Mouse (Mus musculus): ENCODE results near the gene Nap1l1.
"Not testable (repeated sequence)": the region's sequence is repeated elsewhere in the genome, so short reads cannot be mapped to it uniquely, and the experiment has no call there.

Gene Nap1l1

DNA sequence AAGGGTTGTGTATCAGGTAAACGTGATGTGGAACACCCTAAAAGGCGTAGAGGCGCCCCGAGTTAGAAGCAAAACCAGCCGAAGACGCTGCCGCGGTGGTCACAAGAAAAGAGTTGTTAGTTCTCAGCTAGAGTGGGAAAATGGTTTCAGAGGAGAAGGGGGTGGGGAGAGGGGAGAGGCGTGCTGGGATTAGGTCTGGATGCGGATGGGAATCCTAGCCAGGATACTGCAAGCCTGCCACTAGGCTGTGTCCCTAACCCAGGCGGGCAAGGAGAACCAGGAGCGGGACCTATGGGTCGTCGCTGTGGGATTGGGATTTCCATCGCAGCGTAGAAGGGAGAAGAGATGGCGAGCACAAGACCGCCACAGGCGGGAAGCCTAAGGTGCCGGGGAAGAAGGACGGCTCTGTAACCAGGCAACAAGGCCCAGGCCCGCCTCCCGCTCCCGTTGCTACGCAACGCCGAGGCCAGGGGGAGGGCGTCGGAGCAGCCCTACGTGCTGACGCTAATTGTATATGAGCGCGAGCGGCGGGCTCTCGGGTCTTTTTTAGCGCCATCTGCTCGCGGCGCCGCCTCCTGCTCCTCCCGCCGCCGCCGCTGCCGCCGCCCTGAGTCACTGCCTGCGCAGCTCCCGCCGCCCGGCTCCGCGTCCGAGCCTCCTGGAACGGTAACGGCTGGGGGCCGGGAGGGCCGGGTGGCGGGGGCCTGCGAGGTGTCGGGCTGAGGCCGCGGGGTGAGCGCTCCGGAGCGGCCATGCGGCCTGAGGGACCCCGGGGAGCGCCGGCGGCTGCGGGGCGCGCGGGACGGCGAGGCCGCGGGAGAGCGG lies at the start of gene Nap1l1:
TSS of gene Nap1l1 (plus strand) at position 538 of the 825 bp plus-strand sequence.
- DNase-seq (ENCODE audit: extremely low read depth, insufficient read length, low spot score) = peak; percentile 99

DNA sequence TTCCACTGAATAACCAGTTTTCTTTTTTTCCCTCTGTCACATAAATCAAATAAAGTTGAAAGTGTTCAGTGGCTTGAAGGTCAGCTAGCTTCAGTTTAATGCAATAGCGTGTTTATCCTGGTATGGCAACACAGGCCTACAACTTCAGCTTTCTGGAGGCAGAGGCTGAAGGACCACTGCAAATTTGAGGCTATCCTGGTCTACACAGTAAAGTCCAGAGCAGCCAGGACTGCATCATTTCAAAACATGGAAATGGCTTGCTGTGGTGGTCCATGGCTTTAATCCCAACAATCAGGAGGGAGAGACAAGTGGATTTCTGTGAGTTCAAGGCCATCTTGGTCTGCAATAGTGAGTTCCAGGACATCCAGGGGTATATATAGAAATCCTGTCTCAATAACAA lies 46.5 kb upstream of the Nap1l1 start:
- DNase-seq (ENCODE audit: extremely low read depth, insufficient read length, low spot score) = no peak

DNA sequence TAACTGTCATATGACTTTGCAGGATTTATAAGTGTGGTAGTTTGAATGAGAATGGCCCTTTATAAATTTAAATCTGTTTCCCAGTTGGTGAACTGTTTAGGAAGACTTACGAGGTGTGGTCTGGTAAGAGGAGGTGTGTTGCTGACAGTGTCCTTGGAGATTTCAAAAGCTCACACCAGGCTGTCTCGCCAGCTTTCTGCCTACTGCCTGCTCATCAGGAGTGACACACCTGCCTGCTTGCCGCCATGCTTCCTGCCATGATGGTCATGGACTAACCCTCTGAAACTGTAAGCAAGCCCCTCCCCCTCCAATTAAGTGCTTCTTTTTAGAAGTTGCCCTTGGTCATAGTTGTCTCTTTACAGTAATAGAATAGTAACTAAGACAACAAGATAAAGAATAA lies 39.5 kb upstream of the Nap1l1 start:
- no peak for DNase-seq (ENCODE audit: extremely low read depth, insufficient read length, low spot score)

DNA sequence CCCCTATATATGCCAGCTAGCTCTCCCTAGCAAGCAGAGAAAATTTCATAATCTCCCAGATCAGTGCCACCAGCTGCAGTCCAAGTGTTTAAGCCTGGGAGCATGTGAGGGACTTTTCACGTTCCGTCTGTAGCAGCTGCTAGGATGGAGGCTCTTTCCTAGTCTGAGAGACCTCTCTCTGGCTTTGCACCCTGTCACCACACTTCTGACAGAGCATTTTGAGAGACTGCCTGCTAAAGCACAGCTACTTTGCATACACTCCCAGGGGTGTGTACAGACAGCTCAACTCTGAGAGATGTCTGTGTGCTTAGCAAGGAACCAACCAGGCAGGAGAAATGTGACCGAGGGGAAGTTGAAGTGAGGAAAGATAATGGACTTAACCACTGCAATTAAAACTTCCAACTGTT lies 32.0 kb upstream of the Nap1l1 start:
- no peak for DNase-seq (ENCODE audit: extremely low read depth, insufficient read length, low spot score)

DNA sequence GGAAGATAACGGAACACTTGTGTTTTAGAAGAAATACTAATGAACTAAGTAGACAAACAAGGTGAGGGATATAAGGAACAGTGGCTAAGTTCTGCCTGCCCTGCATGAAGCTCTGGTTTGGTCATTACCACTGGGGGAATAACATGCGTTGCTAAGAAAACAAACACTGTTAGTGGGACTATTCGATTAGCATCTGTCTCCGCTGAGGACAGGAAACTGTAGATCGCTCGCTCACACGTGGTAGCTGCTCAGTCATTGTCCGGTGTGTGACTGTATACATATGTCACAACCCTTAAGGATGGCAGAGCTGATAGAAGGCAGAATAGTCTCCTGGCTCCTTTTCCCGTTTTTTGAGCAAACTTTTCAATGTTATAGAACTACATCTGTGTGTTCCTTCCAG lies 28.8 kb upstream of the Nap1l1 start:
- DNase-seq (ENCODE audit: extremely low read depth, insufficient read length, low spot score) = no peak

DNA sequence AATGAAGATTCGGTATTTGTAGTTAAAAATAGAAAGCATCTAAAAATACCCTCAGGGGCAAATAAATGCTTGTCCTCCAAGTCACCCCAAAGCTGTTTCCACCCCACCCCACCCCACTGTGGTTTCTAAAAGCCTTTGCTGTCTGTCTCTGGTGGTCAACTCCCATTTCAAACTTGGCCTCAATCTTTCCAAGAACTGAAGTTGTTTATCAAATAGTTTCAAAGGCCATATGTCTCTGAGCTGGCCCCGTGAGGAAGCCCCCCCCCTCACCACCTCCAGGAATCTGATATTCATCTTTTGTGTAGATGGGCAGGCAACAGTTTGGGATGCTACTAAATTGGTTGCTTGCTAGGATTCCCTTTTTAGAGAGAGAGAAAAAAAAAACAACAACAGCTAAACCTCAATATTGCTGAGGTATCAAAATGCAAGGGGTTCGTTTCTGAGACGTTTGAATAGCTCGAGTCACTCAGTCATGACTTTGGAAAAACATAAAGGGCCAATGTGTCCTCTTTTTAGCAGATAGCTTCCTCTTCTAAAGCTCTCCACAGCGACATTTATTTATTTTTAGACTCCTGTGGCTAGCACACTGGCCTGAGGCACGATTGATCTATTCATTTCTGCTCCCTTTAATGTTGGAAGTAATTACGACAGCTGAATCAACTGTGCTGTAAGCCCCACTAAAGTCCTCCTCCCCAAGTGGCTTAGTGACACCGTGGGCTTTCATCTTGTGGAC lies 26.9 kb upstream of the Nap1l1 start:
- no peak for DNase-seq (ENCODE audit: extremely low read depth, insufficient read length, low spot score)

DNA sequence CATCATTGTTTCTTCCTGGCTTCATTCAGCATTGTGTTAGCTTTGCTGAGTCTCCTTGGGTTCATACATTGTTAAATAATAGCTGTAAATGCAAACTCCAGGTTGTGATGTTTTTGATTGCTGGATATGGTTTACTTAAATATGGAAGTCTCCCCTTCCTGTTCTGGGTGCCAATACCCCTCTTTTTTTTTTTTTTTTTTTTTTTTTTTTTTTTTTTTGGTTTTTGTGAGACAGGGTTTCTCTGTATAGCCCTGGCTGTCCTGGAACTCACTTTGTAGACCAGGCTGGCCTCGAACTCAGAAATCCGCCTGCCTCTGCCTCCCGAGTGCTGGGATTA lies 26.4 kb upstream of the Nap1l1 start:
- not testable (repeated sequence) for DNase-seq (ENCODE audit: extremely low read depth, insufficient read length, low spot score)

DNA sequence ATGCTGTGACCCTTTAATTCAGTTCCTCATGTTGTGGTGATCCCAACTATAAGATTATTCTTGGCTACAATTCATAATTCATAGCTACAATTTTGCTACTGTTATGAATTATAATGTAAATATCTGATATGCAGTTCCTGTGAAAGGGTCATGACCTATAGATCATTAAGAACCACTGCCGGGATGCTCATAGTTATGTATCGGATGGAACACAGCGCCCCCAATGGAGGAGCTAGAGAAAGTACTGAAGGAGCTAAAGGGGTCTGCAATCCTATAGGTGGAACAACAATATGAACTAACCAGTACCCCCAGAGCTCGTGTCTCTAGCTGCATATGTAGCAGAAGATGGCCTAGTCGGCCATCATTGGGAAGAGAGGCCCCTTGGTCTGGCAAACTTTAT lies 23.4 kb upstream of the Nap1l1 start:
- DNase-seq (ENCODE audit: extremely low read depth, insufficient read length, low spot score) = not testable (repeated sequence)

DNA sequence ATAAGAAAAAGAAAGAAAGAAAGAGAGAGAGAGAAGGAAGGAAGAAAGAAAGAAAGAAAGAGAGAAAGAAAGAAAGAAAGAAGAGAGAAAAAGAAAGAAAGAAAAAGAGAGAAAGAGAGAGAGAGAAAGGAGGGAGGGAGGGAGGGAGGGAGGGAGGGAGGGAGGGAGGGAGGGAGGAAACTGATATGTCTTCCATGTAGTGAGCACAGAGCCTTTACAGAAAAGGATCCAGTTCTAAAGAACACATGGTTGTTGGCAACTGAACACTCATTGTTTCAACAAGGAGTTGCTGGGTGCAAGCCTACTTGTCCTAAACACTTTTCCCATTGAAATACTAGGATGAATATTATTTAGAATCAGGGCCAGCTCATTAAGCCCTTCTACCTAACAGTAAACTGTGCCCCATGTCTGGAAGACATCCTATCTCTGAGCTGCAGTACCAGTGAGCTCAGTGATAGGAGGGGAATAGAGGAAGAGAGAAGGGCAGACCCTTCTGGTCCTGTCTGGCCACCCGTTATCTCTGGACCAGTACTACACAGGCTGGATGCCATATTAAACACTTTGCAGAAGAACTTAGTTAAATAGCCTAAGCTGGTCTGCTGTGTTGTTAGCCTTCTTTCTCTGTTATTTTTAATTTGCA lies 21.2 kb upstream of the Nap1l1 start:
- no peak for DNase-seq (ENCODE audit: extremely low read depth, insufficient read length, low spot score)

DNA sequence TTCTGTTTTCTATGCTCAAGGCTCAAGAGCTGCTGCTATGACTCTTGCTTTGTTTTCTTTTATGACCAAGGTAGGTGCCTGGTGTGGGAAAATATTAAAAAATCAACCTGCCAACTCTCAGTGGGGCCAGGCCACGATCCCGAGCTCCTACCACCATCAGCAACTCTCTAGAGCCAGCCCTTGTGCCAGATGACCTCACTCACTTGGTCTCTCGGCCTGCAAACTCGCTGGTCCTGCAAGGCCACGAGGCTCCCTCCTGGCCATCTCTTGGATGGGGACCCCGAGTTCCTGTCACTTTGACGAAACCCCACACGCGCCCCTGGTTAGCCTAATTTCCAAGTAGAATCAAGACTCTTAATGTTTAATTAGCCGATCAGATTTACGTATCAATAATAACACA lies 20.6 kb upstream of the Nap1l1 start:
- DNase-seq (ENCODE audit: extremely low read depth, insufficient read length, low spot score) = no peak

DNA sequence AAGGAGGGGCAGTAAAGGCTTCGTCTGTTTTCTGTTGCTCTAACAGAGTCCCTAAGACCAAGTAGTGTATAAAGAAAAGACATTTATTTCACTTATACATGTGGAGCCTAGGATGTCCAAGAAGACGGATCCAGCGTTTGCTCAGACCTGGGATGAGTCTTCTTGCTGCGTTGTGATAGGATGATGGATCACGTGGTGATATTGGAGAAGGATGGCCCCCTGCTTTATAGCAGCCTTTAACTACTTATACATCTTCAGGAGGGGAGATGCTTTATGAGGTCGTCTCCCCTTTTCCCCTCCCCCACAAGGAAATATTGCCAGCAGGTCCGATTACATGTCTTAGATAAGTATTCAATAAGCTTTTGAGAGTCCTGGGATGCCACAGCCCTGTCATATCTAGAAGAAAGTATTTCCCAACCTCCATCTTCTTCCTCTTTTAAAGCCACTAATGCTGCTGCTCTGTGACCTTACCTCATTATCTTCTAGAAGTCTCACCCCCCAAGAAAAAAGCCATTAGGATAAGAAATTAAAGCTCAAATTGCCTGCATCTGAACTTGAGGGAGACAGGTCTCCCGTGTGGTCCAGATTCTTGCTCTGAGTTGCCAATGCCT lies 18.2 kb upstream of the Nap1l1 start:
- no peak for DNase-seq (ENCODE audit: extremely low read depth, insufficient read length, low spot score)

DNA sequence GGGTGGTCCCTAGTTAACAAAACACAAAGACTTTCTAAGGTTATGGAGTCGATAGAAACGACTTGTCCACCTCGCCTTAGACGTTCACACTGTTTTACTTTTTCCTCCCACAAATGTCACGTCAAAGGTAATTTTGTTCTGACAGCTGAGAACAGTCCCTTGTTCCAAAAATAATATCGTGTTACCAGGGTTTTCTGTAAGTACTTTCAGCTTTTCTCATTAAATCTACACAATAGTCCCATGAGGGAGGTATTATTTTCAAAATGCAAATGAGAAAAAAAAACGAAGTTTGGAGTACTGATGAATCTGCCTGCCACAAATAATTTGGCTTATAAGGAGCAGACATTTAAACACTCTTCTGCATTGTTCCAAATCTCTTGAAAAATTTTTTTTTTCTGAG lies 14.9 kb upstream of the Nap1l1 start:
- DNase-seq (ENCODE audit: extremely low read depth, insufficient read length, low spot score) = no peak

DNA sequence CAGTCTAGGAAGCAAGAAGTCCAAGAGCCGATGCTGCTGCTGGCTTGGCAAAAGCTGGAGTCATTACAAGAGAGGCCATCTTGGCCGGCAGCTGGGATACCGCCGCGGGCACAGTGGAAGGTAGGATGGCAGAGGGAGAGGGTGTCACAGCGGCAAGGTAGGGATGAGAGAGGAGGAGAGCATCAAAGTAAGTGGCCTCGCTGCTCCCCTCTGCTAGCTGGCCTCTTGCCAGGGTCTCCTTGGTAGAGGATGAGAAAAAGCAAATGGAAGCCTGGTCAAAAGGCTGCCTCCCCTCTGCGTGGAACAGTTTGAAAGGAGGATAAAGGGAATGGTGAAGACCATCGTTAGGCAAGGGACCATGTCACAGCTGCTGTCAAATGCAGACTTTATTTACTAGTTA lies 14.0 kb upstream of the Nap1l1 start:
- DNase-seq (ENCODE audit: extremely low read depth, insufficient read length, low spot score) = no peak

DNA sequence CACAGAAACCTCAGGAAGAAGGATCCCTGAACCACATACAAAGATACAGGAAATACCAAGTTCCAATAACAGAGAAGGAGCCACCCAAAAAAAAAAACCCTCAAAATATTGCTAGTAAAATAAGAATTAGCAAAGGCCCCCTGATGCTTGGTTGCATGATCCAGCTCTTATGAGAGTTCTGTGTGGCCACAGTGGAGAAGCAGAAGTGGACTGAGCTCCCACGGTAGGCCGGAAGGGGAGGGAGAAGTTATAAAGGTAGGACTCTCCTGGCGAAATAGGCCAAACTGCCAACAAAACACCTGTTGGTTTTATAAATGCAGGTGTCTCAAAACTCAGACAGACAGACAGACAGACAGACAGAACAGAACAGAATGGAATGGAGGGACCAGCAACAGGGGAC lies 13.1 kb upstream of the Nap1l1 start:
- no peak for DNase-seq (ENCODE audit: extremely low read depth, insufficient read length, low spot score)

DNA sequence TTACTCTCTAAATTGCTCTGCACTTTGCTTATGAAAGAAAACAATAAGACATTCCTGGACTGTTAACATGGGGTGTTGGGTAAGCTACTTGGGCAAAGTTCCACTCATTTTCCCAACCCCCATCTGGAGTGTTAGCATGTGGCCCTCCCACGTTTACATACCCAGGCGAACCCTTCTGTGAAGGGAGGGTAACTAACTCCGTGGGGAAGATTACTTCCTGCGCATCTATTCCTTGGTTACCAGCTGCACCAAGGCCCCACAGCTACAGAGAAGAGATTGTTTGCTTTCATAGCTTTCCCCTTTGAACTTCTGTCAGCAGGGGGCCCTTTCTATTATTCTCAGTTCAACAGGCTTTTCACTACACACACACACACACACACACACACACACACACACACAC lies 12.6 kb upstream of the Nap1l1 start:
- no peak for DNase-seq (ENCODE audit: extremely low read depth, insufficient read length, low spot score)

DNA sequence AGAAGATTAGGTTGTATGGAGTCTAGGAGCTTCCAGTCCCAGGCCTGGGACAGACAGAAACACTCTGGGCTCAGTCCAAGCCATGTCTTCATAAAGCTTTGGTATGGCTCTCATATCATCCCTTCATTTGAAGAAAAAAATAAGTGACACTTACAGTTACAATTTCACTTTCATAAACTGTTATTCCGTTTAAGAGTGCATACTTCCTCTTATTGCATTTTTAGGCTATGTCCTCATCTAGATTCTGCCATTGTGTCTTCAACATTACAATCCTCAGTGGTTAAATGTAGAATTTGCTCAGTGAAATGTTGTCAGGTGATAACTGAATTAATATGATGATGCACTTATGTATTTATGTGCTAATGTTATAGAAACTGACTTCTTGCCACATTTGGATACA lies 8.2 kb upstream of the Nap1l1 start:
- DNase-seq (ENCODE audit: extremely low read depth, insufficient read length, low spot score) = no peak

DNA sequence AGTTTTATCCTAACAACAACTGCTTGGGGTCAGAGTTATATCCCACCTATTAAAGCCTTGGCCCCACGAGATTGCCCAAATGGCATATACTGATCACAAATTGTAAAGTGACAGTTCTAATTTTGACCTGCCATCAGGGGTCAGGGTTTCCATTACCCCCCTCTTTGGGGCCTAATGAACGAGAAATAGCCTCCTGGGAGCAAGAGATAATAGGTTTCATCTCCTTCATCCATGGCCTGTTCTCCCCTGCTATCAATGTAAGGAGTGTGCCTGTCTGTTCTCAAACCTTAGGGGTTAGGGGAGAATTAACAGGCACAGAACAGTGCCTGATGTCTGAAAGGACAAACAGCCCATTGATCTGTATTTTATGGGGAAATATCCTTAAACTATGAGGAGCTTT lies 7.6 kb upstream of the Nap1l1 start:
- no peak for DNase-seq (ENCODE audit: extremely low read depth, insufficient read length, low spot score)

DNA sequence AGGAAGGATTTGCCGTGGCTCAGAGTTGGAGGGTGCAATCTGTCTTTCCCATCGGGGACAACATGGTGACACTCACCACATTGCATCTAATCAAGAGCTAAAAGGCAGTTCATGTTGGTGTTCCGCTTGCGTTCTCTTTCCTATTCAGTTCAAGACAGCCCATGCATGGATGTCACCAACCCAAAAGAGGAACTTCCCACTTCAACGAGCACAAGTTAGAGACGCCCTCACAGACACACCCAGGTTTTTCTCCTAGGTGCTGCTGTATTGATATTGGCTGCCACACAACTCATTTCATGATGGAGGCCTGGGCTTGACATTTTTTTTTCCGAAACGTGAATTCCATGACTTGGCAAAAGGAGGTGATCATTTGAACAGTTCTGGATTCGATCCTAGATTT lies 1.9 kb upstream of the Nap1l1 start:
- no peak for DNase-seq (ENCODE audit: extremely low read depth, insufficient read length, low spot score)

DNA sequence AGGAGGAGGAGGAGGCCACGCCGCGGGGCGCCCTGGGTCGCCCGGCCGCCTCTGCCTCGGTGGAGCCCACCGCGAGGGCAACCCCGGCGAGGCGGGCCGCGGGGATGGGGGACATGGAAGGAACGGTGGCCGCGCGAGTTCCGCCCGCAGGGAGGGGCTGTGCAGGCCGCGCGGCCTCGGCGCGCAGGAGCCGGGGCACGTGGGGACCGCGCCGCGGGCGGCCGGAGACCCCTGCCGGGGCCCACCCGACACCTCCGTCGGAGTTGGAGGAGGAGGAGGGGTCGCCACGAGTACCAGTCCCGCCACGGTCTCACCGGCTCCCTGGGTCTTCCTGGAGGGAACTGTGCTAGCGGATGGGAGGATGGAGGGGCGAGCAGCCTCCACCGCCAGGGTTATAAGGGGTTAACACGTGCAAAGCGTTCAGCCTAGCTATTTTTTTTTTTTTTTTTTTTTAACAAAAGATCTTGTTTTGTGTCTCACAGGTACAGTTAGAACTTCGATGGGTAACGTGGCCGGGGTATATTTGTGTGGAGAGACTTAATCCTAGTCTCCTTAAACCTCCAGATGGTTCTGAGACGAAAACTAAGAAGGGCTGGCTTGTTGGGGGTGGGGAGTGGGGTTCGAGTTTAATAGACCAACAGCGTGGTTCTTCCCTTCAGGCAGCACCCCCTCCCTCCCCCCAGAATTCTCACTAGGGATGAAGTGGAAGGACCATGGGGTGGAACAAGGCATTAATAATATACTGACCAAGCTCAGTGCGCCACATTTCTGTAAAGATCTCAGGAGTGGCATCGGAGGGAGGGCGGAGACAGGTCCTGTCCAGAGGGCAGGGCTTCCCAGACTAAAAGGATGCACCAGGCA lies 718 bp downstream of the Nap1l1 start:
- DNase-seq (ENCODE audit: extremely low read depth, insufficient read length, low spot score) = peak; percentile 72

DNA sequence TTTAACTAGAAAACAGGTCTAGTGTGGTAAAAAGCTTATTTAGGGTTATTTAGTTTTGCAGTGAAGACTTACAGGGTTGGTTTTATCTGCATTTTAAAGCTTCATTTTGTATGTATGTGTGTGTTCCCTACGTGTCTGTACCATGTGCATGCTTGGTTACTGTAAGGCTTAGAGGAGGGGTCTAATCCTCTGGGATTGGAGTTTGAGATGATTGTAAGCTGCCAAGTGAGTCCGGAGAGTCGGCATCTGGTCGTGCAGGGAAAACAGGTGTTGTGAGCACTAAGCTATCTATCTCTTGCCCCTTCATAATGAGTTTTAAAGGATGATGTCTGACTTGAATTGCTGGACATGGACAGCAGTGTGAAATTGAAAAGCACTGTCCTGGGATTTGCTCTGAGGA lies 3.3 kb downstream of the Nap1l1 start:
- no peak for DNase-seq (ENCODE audit: extremely low read depth, insufficient read length, low spot score)

Data from 3134 (cell line).